Mouse (Mus musculus) adrenal gland, postnatal 36 days (tissue): ENCODE data around the gene Arid3a. TPM values are rescaled to one million over a fixed set of nuclear protein-coding genes. Genes with fewer than 3 reads are reported as not detected.

Experiments
- DNase-seq, 2 experiments: peaks; one replicate each; pipeline ENCODE4 v3.0.0; 2021; ENCODE audit warnings: mixed read lengths in 1 of 2
- total RNA-seq, 2 experiments: library from RNA; stranded (reverse); gene quantifications; 2 replicates each; pipeline ENCODE4 v1.2.3; 2021

The Arid3a gene
- total RNA-seq, 2 experiments from 2014 or later = 3.0 to 4.1 TPM

DNA sequence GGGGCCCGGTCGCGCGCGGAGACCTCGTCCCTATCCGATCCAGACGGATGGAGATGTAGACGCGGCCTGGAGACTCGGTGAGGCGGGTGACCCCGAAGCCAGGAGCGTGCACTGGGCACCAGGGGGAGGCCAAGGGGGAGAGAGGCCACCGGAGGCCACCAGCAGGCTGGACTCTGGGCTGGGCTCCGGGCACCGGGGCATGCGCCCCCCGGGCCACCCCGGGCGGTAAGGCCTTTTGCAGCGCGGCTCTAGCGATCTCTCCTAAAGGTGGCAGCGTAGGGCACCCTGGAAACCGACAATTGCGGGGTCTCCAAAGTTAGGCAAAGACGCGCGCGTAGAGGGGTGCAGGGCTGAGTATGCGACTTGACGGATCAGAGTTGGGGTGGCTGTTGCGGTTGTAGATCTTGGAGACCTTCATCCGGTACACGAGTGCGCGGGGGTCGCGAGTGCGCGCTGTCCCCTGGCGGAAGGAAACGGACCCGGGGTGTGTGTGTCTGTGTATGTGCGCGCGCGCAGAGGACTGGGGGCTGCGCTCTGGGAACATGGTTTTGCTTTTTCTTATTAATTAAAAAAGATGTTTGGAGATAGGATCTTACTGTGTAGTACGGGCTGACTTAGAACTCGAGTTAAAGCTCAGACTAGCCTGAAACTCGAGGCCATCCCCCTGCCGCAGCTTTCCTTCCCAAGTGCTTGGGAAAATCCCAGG is 634 bp downstream of the Arid3a start:
- peak; percentile 53 to 64 for DNase-seq

DNA sequence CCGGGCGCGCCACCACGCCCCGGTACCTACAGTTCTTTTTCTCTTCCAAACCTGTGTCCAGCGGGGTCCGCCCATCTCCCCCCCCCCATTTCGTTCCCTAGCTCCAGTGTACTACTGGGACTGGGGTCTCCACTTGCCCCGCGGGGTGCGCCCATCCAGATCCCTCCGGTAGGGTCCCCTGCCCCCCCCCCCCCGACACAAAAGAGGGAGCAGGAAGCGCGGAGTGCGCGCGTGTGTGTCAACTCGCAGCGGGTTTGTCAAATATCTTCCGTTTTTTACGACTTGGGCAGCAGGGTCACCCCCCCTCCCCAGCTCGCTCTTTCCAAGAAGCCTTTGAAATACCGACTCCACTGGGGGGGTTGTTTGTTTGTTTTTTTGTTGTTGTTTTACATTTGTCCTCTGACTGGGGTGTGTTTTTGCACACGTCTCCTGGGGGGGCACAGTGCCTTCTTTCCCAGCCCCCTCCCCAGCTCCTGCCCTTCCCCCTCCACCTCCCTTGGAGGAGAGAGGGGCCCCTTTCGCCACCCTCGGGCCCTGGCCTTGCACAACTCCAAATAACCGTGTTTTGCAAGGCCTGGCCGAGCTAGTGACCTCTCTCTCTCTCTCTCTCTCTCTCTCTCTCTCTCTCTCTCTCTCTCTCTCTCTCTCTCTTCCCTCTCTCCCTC is 1.3 kb downstream of the Arid3a start:
- DNase-seq = peak; percentile 66 to 67

DNA sequence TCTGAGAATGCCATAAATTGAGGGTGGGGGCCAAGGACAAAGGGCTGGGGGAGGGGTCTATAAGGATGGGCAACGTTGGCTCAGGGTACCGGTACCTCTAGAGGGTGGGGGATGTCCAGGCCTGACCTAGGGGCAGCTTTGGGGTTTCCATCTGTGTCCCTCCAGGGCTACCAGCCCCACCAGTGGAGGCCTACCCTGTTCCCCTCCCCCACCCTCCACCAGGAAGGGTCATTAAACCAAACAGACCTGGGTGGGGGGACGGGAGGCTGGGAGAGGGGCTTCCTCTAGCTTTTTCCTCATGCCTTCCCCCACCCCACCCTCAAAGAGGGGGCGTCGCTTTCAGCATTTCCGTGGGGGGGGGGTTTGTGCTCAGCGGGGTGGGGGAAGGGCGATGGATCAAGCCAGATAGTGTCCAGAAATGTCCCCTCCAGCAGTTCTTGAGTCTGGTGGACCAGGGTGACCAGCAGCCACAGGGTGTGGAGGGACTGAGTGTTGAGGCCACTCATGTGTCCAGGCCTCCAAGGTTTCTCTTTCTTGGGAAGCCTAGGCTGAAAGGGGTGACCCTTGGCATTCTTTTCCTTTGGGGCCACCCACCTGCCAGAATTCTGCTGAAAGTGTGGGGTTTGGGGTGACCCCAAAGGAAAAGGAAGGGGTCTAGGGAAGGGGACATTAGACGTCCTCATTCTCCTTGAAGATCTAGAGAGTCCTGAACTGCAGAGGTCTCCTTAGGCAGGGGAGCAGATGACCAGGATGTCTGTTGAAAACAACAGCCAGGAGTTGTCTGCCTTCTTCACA is 2.3 kb downstream of the Arid3a start:
- no peak for DNase-seq

DNA sequence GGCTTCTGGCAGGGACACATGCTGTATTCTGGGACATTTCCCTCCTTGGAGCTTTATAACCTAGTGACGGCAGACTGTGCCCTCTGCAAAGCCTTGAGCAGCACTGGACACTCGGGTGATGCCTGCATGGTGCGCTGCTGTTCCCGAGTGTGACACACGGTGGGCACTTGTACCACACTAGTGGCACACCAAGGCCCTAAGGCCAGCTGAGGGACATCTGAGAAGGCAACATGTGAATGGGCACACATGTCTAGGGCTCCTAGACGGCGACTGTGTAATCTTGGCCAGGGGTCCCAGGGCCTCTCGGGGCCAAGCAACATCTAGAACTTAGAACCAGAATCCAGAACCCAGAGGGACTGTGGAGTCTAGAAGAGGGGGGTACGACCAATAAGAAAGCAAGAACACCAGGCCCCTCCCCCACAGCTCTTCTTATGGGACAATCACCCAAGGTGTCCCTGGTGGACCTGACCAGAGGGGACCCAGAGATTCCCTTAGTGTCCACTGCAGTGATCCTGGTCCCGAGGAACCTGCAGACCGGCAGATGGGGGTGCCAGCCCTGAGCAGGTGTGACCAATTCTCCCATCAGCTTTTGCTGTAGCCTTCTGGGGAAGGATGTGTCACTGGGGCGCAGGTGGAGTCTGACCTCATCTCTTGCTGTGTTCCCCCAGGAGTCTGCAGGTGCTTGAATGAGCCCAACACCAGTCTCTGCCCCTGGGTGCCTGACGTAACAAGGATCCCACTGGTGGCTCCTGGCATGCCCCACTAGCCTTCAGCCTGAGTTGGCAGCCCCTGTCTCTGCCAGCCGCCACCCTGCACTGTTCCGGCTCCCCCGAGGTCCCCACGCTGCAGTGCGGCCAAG is 3.4 kb downstream of the Arid3a start:
- DNase-seq = no peak

DNA sequence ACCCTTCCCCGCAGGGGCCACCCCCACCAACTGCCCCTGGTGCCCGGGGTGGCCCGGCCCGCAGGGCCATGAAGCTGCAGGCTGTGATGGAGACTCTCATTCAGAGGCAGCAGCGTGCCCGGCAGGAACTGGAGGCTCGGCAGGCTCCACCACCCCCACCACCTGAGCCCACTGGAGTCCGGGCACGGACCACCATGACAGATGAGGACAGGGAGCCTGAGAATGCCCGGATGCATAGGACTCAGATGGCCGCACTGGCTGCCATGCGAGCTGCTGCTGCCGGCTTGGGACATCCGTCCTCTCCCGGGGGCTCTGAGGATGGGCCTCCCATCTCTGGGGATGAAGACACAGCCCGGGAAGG is 4.0 kb downstream of the Arid3a start:
- DNase-seq = no peak

DNA sequence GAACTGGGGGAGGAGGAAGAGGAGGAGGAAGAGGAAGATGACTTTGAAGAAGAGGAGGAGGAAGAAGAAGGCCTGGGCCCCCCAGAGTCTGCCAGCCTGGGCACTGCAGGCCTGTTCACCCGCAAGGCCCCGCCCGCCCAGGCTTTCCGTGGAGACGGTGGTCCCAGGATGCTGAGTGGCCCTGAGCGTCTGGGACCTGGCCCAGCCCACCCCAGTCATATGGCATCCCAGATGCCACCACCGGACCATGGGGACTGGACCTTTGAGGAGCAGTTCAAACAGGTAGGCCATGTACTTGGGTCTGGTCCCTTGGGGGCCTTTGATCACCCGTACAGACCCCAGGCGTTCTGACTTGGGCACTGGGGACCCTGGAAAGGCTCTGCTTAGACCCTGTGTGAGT is 5.0 kb downstream of the Arid3a start:
- no peak for DNase-seq

DNA sequence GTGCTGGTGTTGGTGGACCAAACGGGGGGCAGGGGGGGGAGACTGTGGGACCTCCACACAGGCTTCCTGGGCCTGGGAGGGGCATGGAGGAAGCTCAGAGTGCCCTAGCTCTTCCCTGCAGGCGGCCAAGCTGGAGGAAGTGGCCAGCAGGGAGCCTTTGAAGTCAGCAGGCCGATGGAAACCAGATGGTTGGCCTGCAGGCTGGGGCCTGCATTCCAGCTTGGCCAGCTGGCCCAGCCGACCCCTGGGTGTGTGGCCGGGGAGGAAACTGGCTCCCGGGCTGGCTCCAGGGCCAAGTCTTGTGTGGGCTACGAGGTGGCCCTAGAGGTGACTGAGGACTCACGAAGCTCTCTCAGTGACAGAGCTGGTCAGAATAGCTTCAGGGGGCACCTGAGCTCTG is 5.9 kb downstream of the Arid3a start:
- peak in 1 of 2 experiments; percentile 57 for DNase-seq

DNA sequence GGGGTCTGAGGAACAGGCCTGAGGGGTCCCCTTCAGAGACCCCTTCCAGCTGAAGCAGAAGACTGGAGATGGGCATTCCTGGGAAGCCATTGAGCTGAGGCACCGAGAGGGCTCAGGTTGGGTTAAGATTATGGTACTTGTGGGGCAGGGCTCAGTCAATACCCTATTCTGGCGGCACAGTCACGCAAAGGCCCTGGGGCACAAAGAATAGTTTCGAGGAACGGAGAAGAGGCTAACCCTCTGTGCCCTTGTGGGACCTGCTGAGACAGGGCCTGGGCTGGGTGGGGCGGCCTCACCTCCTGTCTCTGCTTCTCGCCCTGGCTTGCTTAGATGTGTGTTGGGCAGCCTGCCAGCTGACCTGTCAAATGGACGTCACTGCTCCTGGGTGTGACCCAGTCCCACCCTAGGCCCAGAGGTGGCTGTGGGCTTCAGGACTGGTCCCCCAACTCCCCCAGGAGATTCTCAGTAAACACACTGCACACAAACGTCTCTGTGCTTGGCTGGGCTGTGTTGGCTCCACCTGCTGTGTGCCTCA is 6.4 kb downstream of the Arid3a start:
- DNase-seq = no peak

DNA sequence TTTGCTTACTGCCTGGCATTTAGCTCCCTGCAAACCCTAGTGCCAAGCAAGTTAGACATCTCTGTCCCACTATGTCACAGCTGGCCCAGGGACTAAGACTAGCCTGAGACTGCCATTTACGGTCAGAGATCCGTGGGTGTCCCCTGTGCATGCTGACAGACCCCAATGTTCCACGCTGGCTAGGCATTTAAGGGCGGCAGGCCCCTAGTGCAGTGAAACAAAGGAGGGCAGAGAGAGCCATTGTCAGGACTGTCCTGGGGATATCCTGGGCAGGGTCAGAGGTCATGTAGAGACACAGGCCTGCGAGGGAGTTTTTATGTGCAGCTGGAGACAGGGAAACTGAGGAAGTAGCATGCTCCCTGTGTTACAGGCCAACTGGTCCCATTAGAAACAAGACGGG is 7.0 kb downstream of the Arid3a start:
- DNase-seq = no peak

DNA sequence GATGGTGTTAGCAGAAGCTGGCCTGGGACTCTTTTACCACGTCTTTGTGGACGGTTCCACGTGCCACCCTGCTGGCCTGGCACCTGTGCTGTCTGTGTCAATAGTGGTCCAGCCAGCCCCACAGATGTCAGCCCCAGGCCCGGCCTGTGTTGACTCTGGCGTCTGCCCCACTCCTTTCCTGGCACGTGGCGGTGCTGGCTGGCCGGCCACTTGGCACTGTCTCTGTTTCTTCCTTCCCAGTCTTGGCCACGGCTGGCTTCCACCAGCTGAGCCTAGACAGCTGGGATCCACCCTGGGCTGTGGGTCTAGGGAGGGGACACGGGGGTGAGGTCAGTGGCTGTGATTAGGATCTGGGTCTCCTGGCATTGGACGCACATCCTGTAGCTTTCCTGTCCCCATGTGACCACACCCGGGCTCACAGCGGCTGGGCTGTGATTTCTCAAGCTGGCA is 7.5 kb downstream of the Arid3a start:
- DNase-seq = peak; percentile 75 to 84

DNA sequence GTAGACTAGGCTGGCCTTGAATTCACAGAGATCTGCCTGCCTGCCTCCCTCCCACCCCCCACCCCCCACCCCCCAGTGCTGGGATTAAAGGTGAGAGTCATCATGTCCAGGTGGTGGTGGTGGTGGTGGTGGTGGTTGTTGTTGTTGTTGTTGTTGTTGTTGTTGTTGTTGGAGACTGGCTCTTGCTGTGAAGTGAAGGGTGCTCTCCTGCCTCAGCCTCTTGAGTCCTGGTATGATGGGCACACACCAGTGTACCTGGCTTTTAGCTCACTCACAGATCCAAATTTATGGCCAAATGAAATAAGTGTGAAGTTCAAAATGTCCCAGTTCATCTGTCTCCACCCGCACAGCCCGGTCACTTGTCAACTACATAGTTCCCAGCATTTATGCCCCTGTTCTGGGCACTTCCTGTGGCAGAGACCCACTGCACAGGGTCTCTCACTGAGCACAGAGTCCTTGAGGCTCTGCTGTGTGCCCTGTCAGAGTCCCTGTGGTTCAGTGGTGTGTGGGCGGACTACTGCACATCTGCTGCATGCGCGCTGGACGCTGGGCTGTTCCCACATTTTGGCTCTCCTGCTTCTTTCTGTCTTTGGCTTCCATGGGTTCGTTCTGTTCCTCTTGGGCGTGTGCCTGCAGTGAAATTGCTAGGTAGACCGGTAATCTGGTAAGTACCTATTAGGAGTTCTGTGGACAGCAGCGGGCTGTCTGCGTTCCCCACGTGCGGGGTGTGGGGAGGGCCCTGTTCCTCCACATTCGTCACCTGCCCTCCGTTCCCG is 8.1 kb downstream of the Arid3a start:
- DNase-seq = no peak

DNA sequence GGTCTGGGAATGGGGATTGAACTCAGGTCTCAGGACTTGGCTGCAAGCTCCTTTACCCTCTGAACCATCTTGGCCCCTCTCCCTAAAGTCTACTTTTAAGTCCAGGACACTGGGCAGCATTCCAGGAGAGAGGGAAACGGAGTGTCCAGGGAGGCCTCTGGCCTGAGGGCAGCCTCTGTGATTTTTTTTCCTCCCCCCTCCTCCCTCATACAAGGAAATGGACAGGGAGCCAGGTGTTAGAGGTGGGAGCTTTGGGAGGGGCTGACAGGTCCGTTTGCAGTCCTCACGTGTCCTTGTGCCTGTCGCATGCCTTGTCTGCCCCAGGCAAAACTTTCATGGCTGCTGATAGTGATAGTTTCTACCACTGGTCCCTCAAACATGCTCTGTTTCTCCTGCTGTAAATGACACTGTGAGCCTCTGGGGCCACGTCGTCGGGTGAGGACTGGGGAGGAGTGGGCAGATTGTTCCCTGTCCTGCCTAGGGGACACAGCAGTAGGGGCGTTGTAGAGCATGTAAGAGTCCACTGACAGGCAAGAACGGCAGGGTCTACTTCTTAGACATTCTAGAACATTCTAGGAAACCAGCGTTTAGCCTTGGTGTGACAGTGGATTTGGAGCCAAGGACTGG is 9.6 kb downstream of the Arid3a start:
- DNase-seq = no peak

DNA sequence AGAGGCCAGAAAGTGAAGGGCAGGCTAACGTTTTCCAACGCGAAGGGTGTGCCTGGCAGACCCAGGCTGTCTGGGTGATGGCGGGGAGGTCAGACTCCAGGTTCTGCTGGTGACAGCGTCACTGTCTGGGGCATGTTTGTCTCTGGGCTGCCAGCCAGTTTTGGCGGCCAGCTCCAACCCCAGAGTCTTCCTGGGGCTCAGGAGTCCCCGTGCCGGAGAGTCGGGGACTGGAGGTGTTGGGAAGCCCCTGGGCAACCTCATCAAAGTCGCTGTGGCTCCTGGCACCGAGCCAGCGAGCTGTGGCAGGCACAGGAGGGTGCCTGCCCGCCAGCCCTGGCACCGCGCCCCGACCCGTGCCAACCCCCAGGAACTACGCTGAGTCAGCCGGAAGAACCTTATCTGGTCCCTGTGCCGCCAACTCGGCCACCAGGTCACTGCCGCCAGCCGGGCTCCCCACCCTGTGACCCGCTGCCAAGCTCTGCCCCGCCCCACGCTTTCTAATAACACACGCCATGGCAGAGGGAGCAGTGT is 10.1 kb downstream of the Arid3a start:
- peak; percentile 92 to 94 for DNase-seq

DNA sequence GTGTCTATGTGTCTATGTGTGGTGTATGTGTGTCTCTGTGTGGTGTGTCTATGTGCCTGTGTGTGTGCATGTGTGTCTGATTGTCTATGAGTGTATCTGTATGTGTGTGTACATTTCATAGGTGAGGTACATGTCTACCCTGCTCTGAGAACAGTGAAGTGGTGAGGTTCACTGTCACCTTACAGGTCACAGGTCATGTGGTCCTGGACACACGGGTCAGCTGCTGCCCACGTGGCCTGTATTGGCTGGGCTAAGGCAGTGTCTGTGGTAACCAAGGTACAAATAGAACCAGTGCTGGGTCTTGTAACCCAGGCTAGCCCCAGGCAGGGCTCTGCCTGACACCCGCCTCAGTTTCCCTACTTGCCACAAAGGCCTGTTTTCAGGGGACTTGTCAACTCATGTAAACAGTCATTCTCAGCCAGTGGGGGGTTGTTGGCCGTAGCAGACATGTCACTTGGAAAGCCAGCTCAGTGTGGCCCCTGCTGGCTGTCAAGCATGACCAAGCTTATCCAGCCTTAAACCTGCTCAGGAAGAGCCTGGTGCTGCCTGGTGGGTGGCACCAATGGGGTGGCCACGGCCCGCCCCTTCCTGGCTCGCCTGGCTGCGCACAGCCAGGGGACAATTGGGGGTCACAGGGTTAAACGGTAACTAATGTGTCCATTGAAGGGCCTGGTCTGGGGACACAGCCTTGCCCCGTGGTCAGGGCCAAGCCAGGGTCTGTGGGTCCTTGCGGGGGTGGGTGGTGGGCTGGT is 11.1 kb downstream of the Arid3a start:
- no peak for DNase-seq

DNA sequence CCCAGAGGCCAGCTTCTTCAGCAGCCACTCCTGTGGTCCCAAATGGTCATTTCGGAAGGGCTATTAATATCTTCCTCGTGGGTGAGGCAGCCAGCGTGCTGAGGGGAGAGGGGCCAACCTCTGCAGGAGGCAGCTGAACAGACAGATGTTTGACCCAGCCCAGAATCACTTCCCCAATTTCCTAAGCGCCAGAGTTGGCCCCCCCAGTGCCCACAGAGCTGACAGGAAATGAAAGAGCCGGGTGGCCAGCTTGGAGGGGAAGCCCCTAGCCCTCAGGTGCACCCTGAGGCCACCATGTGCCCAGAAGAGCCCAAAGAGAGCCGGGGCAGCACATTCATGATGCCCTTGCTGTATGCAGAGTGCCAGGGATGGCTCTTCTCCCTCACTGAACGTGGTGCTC is 13.9 kb downstream of the Arid3a start:
- peak in 1 of 2 experiments; percentile 35 for DNase-seq

DNA sequence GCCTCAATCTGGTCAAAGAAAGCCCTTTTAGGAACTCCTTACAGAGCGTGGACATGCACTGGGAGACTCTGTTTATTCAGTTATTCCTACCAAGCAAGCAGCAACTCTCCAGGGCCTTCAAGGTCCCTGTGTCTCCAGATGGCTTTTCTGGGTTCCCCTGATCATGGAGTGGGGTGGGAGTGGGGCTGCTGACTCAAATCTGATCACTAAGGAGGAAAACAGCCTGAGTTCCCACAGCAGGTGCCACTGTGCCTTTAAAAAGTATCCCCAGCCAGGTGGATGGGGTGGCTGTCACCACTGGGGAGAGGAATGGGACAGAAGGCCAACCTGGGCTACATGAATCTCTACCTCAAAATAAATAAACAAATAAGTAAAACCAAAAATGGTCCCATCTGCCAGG is 16.1 kb downstream of the Arid3a start:
- no peak for DNase-seq

DNA sequence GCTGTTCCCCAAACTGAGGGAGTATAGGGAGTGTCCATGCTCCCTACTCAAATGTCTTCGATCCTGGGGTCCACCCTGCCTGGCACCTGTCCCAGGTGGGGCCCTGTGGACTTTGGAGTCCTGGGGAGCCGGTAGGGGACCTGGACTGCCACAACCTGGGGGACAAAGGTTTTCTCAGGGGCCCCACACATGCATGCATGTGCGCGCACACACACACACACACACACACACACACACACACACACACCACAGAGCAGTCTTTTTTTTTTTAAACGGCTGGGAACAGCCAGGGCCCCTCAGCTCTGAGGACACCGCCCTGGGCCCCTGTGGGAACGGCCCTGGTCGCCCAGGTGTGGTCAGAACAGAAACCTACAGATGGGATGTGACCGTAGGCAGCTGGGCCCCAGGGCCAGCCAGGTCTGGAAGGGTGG is 16.6 kb downstream of the Arid3a start:
- DNase-seq = no peak

DNA sequence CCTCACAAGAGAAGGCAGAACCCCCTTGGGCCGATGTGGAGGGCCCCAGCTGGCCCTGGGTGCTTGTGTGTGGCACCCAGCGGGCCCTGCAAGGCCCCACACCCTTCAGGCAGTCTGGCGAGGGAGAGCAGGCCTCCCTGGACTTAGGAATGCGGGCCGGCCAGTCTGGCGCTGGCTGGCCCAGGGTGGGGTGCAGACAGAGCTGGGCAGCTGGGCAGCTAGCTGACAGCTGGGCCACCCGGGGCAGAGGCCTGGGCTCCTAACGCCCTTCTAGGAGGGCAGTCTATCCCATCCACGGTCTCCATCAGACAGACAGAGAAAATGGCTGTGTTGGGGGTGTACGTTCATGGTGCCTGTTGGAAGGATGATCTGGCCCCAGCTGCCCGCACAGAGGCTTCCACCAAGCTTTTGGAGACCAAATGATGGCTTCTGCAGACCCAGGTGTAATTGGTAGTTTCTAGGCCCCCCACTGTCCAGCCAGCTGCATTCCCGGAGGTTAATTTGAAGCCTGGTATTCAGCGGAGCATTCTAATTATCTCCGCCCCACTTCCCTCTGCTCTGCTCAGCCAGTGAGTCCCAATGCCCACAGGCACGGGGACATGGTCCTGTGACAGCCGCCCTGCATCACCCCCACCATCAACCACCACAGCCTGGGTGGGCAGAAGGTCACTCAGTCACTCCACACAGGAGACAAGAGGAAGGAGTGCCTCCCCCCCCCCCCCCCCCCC is 18.8 kb downstream of the Arid3a start:
- no peak for DNase-seq
